Mouse (Mus musculus) midbrain, embryonic 11.5 days (tissue): Measurements from ENCODE around the gene Smurf1. TPM values are rescaled to one million over a fixed set of nuclear protein-coding genes. Genes with fewer than 3 reads are reported as not detected.

Experiments
- ATAC-seq: fragments of 200-750 bp; cut with Nextera tagmentation; 2 replicates; pipeline ENCODE4 v1.8.0; 2017; ENCODE audit warnings: moderate TSS enrichment, moderate library complexity; ENCODE audit not compliant: low FRiP score
- DNase-seq: peaks from one replicate; pipeline ENCODE4 v3.0.0; 2015; ENCODE audit warnings: low spot score; ENCODE audit errors: missing footprints
- H3K27ac ChIP-seq: fragments of 300-500 bp; sonication (generic); 2 replicates; pipeline ENCODE4 v1.5.1; 2014; ENCODE audit warnings: low read depth, low read length
- H3K27me3 ChIP-seq: fragments of 300-500 bp; sonication (generic); 2 replicates; pipeline ENCODE4 v1.6.1; 2014; ENCODE audit warnings: mild to moderate bottlenecking, low read length, moderate library complexity, mixed read lengths; ENCODE audit not compliant: control insufficient read depth, insufficient read depth
- H3K36me3 ChIP-seq: fragments of 300-500 bp; sonication (generic); 2 replicates; pipeline ENCODE4 v1.6.1; 2014; ENCODE audit warnings: mild to moderate bottlenecking, low read length, moderate library complexity, mixed read lengths; ENCODE audit not compliant: control insufficient read depth, insufficient read depth
- H3K4me1 ChIP-seq: fragments of 300-500 bp; sonication (generic); 2 replicates; pipeline ENCODE4 v1.6.1; 2014; ENCODE audit warnings: low read length; ENCODE audit not compliant: control insufficient read depth, insufficient read depth
- H3K4me2 ChIP-seq: fragments of 300-500 bp; sonication (generic); 2 replicates; pipeline ENCODE4 v1.6.1; 2014; ENCODE audit warnings: mild to moderate bottlenecking, moderate library complexity
- H3K4me3 ChIP-seq: fragments of 300-500 bp; sonication (generic); 2 replicates; pipeline ENCODE4 v1.5.1; 2014; ENCODE audit warnings: low read depth, low read length
- H3K9ac ChIP-seq: fragments of 300-500 bp; sonication (generic); 2 replicates; pipeline ENCODE4 v1.6.1; 2014; ENCODE audit warnings: low read length
- H3K9me3 ChIP-seq: fragments of 300-500 bp; sonication (generic); 2 replicates; pipeline ENCODE4 v1.6.1; 2016; ENCODE audit warnings: low read length; ENCODE audit not compliant: control insufficient read depth
- WGBS: fragments of 180-500 bp; shearing (Covaris S2); extraction: QIAGEN DNeasy Blood & Tissue Kit; methylation state at CpG from one replicate; pipeline ENCODE4 v1.1.7; 2014; 5-methylcytosine and 5-hydroxymethylcytosine counted together
- polyA plus RNA-seq: library from polyadenylated mRNA; unstranded; fragments of >200 nt; fragmentation: Nextera tagmentation; extraction: Ambion mirVana; gene quantifications from 2 replicates; pipeline ENCODE4 v1.2.1, GENCODE M21; 2014

The Smurf1 gene
- polyA plus RNA-seq, 1 experiment from 2014 or later, result 17.8 TPM

DNA sequence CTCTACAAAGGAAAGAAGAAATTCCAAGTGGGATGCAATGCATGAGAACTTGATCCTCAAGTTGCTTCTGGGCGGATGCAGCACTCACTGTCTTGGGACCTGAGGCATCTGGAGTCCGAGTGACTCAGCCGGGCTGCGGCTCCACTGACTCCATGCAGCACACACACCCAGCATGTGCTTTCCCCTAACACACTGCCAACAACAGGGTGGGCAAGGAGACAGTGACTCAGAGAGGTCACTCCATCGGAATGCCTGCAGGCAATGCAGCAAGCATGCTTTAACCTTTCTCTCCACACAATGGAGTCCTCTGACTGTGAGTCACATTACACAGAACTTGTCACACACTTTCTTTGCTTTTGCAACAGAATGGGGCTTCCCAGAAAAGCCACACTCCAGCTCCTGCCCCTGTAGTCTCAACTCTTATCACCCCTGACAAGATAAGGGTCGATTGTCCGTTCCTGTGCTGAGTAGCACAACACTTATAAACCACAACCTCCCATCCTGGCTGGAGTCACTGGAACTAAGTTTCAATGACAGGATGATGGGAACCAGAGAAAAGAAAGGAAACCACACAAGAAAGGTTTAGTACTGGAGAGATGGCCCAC lies 67.1 kb downstream of the Smurf1 start:
- ATAC-seq (peak; percentile 51), DNase-seq (peak; percentile 86)
- H3K4me2 ChIP-seq, result no peak overlapping the region
- H3K4me3 ChIP-seq, result no peak overlapping the region
- peaks cover 3% of the 10 kb centered on the region; the same call in 1 of the 2 replicates for H3K36me3 ChIP-seq
- no peaks in the 10 kb centered on the region for H3K27me3 ChIP-seq
- H3K9ac ChIP-seq, result no peak overlapping the region
- 0 out of 2 replicates have a peak overlapping the region, but pooled peaks have one; percentile 25 for H3K27ac ChIP-seq
- 52% methylated on average over 7 of the region's 7 CpGs for WGBS
- peaks cover 13% of the 10 kb centered on the region for H3K4me1 ChIP-seq
- no peaks in the 10 kb centered on the region for H3K9me3 ChIP-seq

DNA sequence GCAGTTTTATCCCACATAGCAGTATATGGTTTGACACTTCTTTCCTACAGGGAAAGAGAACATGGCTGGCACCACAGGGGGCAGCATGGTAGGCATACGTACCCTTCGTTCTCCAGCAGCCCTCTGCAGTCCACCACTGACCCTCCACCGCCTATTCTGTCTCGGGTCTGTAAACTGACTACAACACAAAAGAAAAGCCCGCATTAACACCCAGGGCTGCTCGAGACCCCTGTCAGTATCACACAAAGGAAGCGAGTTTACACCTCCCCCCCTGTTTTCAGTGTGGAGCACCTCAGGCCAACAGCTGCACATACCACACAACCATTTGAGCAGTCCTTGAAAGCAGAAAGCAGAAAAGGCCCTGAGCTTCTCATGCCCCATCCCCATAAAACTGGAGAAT lies 67.8 kb downstream of the Smurf1 start:
- Histone ChIP-seq H3K27me3 (no peaks in the 10 kb centered on the region), H3K9me3 (no peaks in the 10 kb centered on the region), H3K4me2 (no peak overlapping the region), H3K9ac (no peak overlapping the region), H3K27ac (no peak overlapping the region), H3K4me1 (peaks cover 13% of the 10 kb centered on the region), H3K36me3 (peaks cover 3% of the 10 kb centered on the region; the same call in 1 of the 2 replicates), H3K4me3 (no peak overlapping the region)
- DNase-seq, result peak; percentile 90
- ATAC-seq, result peak; percentile 81
- WGBS, result 12% methylated on average over 7 of the region's 7 CpGs

- ATAC-seq, result no peak
- H3K36me3 ChIP-seq, result peaks cover 24% of the 10 kb centered on the region
Measured at GRCm38 (mm10) chr5:144891276-144891675, 74.4 kb downstream of the Smurf1 start.

GRCm38 (mm10) chr5:144885968-144886650 lies 79.5 kb downstream of the Smurf1 start:
- peaks cover 30% of the 10 kb centered on the region for H3K36me3 ChIP-seq
- H3K27ac ChIP-seq, result no peak overlapping the region
- H3K27me3 ChIP-seq, result no peaks in the 10 kb centered on the region
- 92% methylated on average over 9 of the region's 9 CpGs for WGBS
- H3K4me2 ChIP-seq, result no peak overlapping the region
- 0 out of 2 replicates have a peak, but pooled peaks cover 4% of the 10 kb centered on the region for H3K9me3 ChIP-seq
- DNase-seq (no peak), ATAC-seq (no peak)
- no peak overlapping the region for H3K9ac ChIP-seq
- no peak overlapping the region for H3K4me3 ChIP-seq
- H3K4me1 ChIP-seq, result no peaks in the 10 kb centered on the region

More at GRCm38 (mm10) chr5:144891276-144891675, 74.4 kb downstream of the Smurf1 start:
- Histone ChIP-seq H3K4me2 (no peak overlapping the region), H3K4me3 (no peak overlapping the region), H3K9me3 (0 out of 2 replicates have a peak, but pooled peaks cover 4% of the 10 kb centered on the region), H3K27me3 (no peaks in the 10 kb centered on the region), H3K9ac (no peak overlapping the region), H3K4me1 (no peaks in the 10 kb centered on the region), H3K27ac (no peak overlapping the region)
- WGBS, result 87% methylated on average over 11 of the region's 11 CpGs
- DNase-seq, result no peak

DNA sequence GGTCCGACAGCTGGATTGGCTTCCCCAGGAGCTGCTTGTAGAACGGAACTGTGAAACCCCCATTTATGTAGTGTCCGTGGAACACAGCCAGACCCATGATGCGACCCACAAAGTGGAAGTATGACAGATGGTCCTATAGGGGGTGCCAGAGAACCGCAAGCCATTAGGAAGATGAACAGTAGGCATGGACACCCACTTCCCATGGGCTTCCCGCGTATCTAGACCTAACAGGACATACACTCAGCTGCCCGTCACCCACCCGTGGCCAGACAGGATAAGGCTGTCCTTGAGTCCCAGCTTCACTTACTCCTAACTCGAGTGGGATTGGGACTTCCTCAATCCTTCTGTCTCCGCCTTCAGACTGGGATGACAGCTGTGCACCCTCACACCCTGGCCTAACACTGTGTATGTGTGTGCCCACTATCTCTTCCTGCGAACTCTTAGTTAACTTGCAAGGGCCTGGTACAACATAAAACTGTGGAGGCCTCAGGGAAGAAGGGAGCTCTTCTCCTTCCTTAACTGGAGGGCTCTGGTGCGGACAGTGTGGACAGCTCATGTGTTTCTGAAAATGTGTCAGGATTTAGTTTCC lies 80.9 kb downstream of the Smurf1 start:
- H3K36me3 ChIP-seq, result peaks cover 30% of the 10 kb centered on the region
- no peak overlapping the region for H3K4me3 ChIP-seq
- H3K9ac ChIP-seq, result no peak overlapping the region
- 84% methylated on average over 13 of the region's 13 CpGs for WGBS
- DNase-seq (no peak), ATAC-seq (0 out of 2 replicates have a peak, but pooled peaks have one; percentile 14)
- H3K4me2 ChIP-seq, result no peak overlapping the region
- H3K27ac ChIP-seq, result no peak overlapping the region
- H3K9me3 ChIP-seq, result 0 out of 2 replicates have a peak, but pooled peaks cover 4% of the 10 kb centered on the region
- H3K27me3 ChIP-seq, result no peaks in the 10 kb centered on the region
- no peaks in the 10 kb centered on the region for H3K4me1 ChIP-seq

GRCm38 (mm10) chr5:144881670-144882399 lies 83.8 kb downstream of the Smurf1 start:
- Histone ChIP-seq H3K4me1 (no peaks in the 10 kb centered on the region), H3K4me2 (no peak overlapping the region), H3K4me3 (no peak overlapping the region), H3K36me3 (peaks cover 11% of the 10 kb centered on the region), H3K9ac (no peak overlapping the region), H3K9me3 (no peaks in the 10 kb centered on the region), H3K27me3 (no peaks in the 10 kb centered on the region), H3K27ac (no peak overlapping the region)
- no peak for ATAC-seq
- no peak for DNase-seq
- 86% methylated on average over 14 of the region's 14 CpGs for WGBS

DNA sequence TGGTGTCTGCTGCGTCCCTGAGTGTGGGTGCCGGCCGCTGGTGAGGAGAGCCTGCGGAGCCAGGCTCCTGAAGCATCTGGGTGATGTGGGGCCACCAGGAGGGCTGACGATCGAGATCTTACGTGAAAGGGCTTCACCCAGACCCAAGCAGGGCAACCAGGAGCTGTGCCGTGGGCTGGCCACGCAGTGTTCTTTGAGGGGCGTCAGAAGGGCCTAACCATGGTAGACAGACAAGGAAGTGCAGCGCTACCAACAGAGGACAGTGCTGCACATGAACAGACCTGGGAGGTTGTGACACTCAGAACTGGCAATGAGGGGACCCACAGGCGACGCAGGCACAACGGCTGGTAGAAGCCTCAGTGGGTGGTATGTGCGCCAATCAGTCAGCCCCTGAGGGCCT lies 88.6 kb downstream of the Smurf1 start:
- WGBS, result 92% methylated on average over 15 of the region's 15 CpGs
- H3K9me3 ChIP-seq, result no peaks in the 10 kb centered on the region
- no peaks in the 10 kb centered on the region; the same call in 1 of the 2 replicates for H3K36me3 ChIP-seq
- H3K4me1 ChIP-seq, result no peaks in the 10 kb centered on the region
- H3K27ac ChIP-seq, result no peak overlapping the region
- H3K9ac ChIP-seq, result no peak overlapping the region
- ATAC-seq (no peak), DNase-seq (no peak)
- no peak overlapping the region for H3K4me2 ChIP-seq
- H3K27me3 ChIP-seq, result no peaks in the 10 kb centered on the region
- H3K4me3 ChIP-seq, result no peak overlapping the region

DNA sequence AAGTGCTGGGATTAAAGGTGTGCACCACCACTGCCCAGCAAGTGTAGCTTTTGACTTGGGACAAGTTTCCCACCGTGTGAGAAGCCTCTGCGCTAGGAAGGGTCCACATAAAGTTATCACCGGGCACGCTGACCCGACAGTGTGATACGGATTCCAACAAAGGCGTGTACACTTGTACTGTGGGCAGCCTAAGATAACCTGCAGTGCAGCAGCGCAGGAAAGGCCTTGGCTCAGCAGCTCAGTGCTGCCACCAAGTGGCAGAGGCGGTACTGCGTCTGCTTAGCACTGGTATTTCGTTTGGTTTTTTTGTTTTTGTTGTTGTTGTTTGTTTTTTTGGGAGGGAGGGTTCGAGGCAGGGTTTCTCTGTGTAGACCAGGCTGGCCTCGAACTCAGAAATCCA lies 89.8 kb downstream of the Smurf1 start:
- peak; percentile 97 for DNase-seq
- H3K27ac ChIP-seq, result no peak overlapping the region
- no peak overlapping the region for H3K4me2 ChIP-seq
- no peak overlapping the region for H3K9ac ChIP-seq
- H3K4me3 ChIP-seq, result no peak overlapping the region
- H3K36me3 ChIP-seq, result no peaks in the 10 kb centered on the region; the same call in 1 of the 2 replicates
- H3K9me3 ChIP-seq, result no peaks in the 10 kb centered on the region
- WGBS, result 19% methylated on average over 13 of the region's 13 CpGs
- no peaks in the 10 kb centered on the region for H3K4me1 ChIP-seq
- ATAC-seq, result peak; percentile 68; the same call in 1 of the 2 replicates
- H3K27me3 ChIP-seq, result no peaks in the 10 kb centered on the region
